Mouse (Mus musculus) stomach, embryonic 15.5 days (tissue): ENCODE measurements at regions not wholly inside any gene's neighbourhood (a gene's known extent, or its start where the extent isn't known, plus 50 kb on each side); places are given as distances from the start of the nearest gene placed in this dataset.
"Not testable (repeated sequence)": the region's sequence is repeated elsewhere in the genome, so short reads cannot be mapped to it uniquely, and the experiment has no call there.

Experiments
- ATAC-seq: fragments of 200-750 bp; cut with Nextera tagmentation; 2 replicates; pipeline ENCODE4 v1.8.0; 2017; ENCODE audit warnings: low read depth, moderate number of reproducible peaks, moderate TSS enrichment; ENCODE audit not compliant: insufficient read depth, low FRiP score
- H3K27ac ChIP-seq: fragments of 300-500 bp; sonication (generic); 2 replicates; pipeline ENCODE4 v1.5.1; 2015; ENCODE audit warnings: mild to moderate bottlenecking, inconsistent platforms
- H3K27me3 ChIP-seq: fragments of 300-500 bp; sonication (generic); replicated peaks from 2 replicates; pipeline ENCODE4 v1.6.1; 2015; ENCODE audit warnings: inconsistent platforms
- H3K36me3 ChIP-seq: fragments of 300-500 bp; sonication (generic); 2 replicates; pipeline ENCODE4 v1.6.1; 2015; ENCODE audit warnings: inconsistent platforms
- H3K4me1 ChIP-seq: fragments of 300-500 bp; sonication (generic); 2 replicates; pipeline ENCODE4 v1.6.1; 2015; ENCODE audit warnings: inconsistent platforms
- H3K4me2 ChIP-seq: fragments of 300-500 bp; sonication (generic); 2 replicates; pipeline ENCODE4 v1.6.1; 2015; ENCODE audit warnings: mild to moderate bottlenecking, inconsistent platforms
- H3K4me3 ChIP-seq: fragments of 300-500 bp; sonication (generic); replicated peaks from 2 replicates; pipeline ENCODE4 v1.5.1; 2015; ENCODE audit warnings: inconsistent platforms
- H3K9ac ChIP-seq: fragments of 300-500 bp; sonication (generic); 2 replicates; pipeline ENCODE4 v1.6.1; 2015; ENCODE audit warnings: inconsistent platforms
- H3K9me3 ChIP-seq: fragments of 300-500 bp; sonication (generic); 2 replicates; pipeline ENCODE4 v1.6.1; 2016; ENCODE audit warnings: inconsistent platforms
- WGBS: fragments of 180-500 bp; shearing (Covaris S2); methylation state at CpG from one replicate; pipeline ENCODE4 v1.1.7; 2015; 5-methylcytosine and 5-hydroxymethylcytosine counted together

- not testable (repeated sequence) for ATAC-seq, H3K4me1 ChIP-seq, H3K9me3 ChIP-seq, H3K9ac ChIP-seq, H3K4me2 ChIP-seq, H3K4me3 ChIP-seq, H3K27me3 ChIP-seq, H3K27ac ChIP-seq, H3K36me3 ChIP-seq
- 56% methylated on average over 5 of the region's 5 CpGs for WGBS
These were observed 189.2 kb upstream of the Rapgef5 start for GRCm38 (mm10) chr12:117327086-117327485.

DNA sequence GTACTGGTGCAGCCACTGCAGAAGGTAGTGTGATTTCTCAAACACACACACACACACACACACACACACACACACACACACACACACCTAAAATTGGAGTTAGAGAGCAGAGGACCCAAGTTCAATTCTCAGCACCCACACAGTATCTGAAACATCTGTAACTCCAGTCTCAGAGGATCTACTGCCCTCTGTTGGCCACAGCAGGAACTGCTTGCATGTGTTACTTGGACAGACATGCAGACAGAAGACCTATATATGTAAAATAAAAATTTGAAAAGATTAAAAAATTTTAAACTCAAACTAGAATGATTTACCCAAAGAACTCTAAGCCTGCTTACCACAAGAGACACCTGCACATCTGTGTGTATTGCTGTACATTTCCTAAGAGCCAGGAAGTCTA, 185.9 kb upstream of the Rapgef5 start:
- ATAC-seq, result no peak
- Histone ChIP-seq H3K36me3 (no peaks in the 10 kb centered on the region), H3K4me2 (no peak overlapping the region), H3K9ac (no peak overlapping the region), H3K4me3 (no peak overlapping the region), H3K27me3 (no peaks in the 10 kb centered on the region), H3K27ac (no peak overlapping the region), H3K9me3 (no peaks in the 10 kb centered on the region), H3K4me1 (no peaks in the 10 kb centered on the region)

DNA sequence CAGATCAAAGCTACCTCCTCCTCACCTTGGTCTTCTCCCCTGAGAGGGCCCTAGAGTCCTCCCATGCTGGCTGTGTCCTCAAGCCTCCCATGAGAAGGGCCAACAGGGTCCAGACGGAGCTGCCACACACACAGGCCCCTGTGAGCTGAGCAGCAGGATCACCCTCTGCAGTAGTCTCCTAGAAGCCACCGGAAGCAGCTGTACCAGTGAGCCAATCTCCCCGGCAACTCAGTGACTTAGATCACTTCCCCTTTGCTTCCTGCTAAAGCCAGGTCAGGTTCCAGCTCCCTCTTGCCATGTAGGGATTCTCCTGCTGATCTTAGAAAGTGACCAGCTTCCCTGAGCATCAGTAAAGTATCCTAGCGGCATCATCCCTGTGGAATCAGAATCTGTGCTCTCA, 179.4 kb upstream of the Rapgef5 start:
- ATAC-seq, result no peak

DNA sequence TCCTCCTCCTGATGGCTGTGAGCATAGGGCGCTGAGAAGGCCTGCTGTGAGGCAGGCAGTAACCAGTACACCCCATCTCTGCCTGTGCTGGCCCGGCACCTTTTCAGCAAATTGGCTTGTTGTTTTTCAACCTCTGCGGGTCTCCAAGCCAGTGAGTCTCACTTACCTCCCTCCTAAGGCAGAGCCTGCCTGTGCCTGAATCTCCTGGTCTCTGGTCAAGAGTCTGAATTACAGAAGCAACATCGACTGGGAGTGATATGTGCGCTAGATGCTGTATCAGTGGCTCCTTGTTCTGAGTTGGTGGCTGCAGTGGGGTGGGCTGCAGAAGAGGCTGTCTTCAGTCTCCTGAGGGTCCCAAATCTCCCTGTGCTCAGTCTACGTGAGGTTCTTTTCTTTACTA, 174.0 kb upstream of the Rapgef5 start:
- no peak overlapping the region for H3K4me3 ChIP-seq
- no peak overlapping the region for H3K27ac ChIP-seq

More for the DNA sequence above, 179.4 kb upstream of the Rapgef5 start:
- no peak overlapping the region for H3K9ac ChIP-seq
- H3K4me3 ChIP-seq, result no peak overlapping the region
- H3K4me2 ChIP-seq, result no peak overlapping the region
- H3K4me1 ChIP-seq, result no peaks in the 10 kb centered on the region
- H3K9me3 ChIP-seq, result no peaks in the 10 kb centered on the region
- no peaks in the 10 kb centered on the region for H3K36me3 ChIP-seq
- WGBS, result 56% methylated on average over 4 of the region's 4 CpGs
- no peak overlapping the region for H3K27ac ChIP-seq
- H3K27me3 ChIP-seq, result no peaks in the 10 kb centered on the region

DNA sequence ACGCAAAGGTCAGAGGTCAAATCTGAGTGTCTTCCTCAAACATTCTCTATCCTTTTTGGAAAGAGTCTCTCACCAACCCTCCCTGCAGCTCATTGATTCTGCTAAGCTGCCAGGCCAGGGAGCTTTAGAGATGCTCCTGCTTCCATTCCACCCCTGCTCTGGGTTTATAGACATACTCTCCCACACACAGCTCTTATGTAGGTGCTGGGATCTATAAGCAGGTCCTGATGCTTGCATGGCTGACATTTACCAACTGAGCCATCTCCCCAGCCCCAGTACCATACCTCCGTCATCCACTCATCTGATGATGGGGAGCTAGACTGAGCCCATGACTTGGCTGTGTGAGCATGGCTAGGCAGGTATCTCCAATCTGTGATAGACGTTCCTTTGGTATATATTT, 173.2 kb upstream of the Rapgef5 start:
- no peak overlapping the region for H3K9ac ChIP-seq
- H3K27ac ChIP-seq, result no peak overlapping the region
- ATAC-seq, result no peak
- H3K36me3 ChIP-seq, result no peaks in the 10 kb centered on the region
- WGBS, result 90% methylated on average over 3 of the region's 3 CpGs
- no peaks in the 10 kb centered on the region for H3K27me3 ChIP-seq
- no peak overlapping the region for H3K4me2 ChIP-seq
- no peaks in the 10 kb centered on the region for H3K9me3 ChIP-seq
- H3K4me1 ChIP-seq, result peaks cover 5% of the 10 kb centered on the region; the same call in 1 of the 2 replicates
- H3K4me3 ChIP-seq, result no peak overlapping the region

More for the DNA sequence above, 174.0 kb upstream of the Rapgef5 start:
- Histone ChIP-seq H3K36me3 (no peaks in the 10 kb centered on the region), H3K27me3 (no peaks in the 10 kb centered on the region), H3K4me1 (peaks cover 5% of the 10 kb centered on the region; the same call in 1 of the 2 replicates), H3K9me3 (no peaks in the 10 kb centered on the region), H3K9ac (no peak overlapping the region), H3K4me2 (no peak overlapping the region)
- 42% methylated on average over 6 of the region's 6 CpGs for WGBS
- no peak for ATAC-seq

- not testable (repeated sequence) for ATAC-seq
- WGBS, result 87% methylated on average over 5 of the region's 5 CpGs
These were observed 172.7 kb upstream of the Rapgef5 start for GRCm38 (mm10) chr12:117343605-117344004.

DNA sequence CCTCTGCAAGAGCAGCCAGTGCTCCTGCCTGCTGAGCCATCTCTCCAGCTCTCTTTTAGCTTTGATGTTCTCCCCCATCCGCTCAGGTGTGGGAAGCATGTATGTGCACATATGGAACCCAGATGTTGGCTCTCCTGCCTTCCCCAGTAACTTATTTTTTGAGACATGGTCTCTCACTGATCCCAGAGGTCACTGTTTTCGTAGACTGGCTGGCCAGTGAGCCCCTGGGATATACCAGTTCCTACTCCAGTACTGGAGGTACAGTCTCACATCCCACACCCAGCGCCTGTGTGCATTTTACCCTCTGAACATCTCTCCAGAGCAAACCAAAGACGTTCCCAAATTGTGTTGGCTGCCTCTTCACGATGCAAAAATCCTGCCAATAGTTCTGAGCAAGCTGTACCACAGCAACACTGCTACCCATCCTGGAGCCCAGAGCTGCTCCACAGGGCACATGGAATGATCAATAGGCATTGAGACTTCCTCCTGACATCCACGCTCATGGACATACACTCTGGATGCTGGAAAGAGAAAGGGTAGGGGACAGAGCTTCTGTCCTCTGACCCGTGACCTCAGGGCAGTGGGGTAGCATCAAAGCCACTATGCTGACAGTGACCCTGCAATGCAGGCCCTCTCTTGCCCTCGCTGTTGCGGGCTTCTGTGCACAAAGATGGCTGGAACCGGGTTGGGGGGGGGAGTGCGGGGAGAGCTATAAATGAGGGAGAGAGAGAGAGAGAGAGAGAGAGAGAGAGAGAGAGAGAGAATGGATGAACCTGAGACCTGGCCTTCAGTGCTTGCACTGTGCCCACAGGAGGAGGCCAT, 171.8 kb upstream of the Rapgef5 start:
- no peak overlapping the region for H3K9ac ChIP-seq
- H3K9me3 ChIP-seq, result no peaks in the 10 kb centered on the region
- no peak overlapping the region for H3K4me2 ChIP-seq
- no peaks in the 10 kb centered on the region for H3K36me3 ChIP-seq
- no peak overlapping the region for H3K4me3 ChIP-seq
- no peak overlapping the region for H3K27ac ChIP-seq
- no peaks in the 10 kb centered on the region for H3K27me3 ChIP-seq
- H3K4me1 ChIP-seq, result peaks cover 5% of the 10 kb centered on the region; the same call in 1 of the 2 replicates
- no peak for ATAC-seq
- WGBS, result 59% methylated on average over 11 of the region's 11 CpGs

More at GRCm38 (mm10) chr12:117343605-117344004, 172.7 kb upstream of the Rapgef5 start:
- not testable (repeated sequence) for H3K4me3 ChIP-seq, H3K27me3 ChIP-seq, H3K27ac ChIP-seq, H3K36me3 ChIP-seq, H3K4me1 ChIP-seq, H3K9ac ChIP-seq, H3K9me3 ChIP-seq, H3K4me2 ChIP-seq

GRCm38 (mm10) chr12:117345088-117345977, 170.9 kb upstream of the Rapgef5 start:
- Histone ChIP-seq H3K4me3 (no peak overlapping the region), H3K27me3 (no peaks in the 10 kb centered on the region), H3K9me3 (no peaks in the 10 kb centered on the region), H3K9ac (no peak overlapping the region), H3K4me1 (peaks cover 5% of the 10 kb centered on the region; the same call in 1 of the 2 replicates), H3K4me2 (peak overlapping the region; percentile 10; the same call in 1 of the 2 replicates), H3K36me3 (no peaks in the 10 kb centered on the region), H3K27ac (no peak overlapping the region)
- 27% methylated on average over 20 of the region's 20 CpGs for WGBS
- ATAC-seq, result peak; percentile 18; the same call in 1 of the 2 replicates

- Histone ChIP-seq H3K36me3 (no peaks in the 10 kb centered on the region), H3K4me2 (no peak overlapping the region), H3K9ac (no peak overlapping the region), H3K4me3 (no peak overlapping the region), H3K9me3 (no peaks in the 10 kb centered on the region), H3K27me3 (no peaks in the 10 kb centered on the region), H3K27ac (no peak overlapping the region), H3K4me1 (peaks cover 5% of the 10 kb centered on the region; the same call in 1 of the 2 replicates)
- ATAC-seq, result no peak
- 87% methylated on average over 2 of the region's 2 CpGs for whole genome bisulfite sequencing
These were observed 170.2 kb upstream of the Rapgef5 start for GRCm38 (mm10) chr12:117346091-117346490.

GRCm38 (mm10) chr12:117347135-117347534, 169.1 kb upstream of the Rapgef5 start:
- H3K36me3 ChIP-seq, result no peaks in the 10 kb centered on the region
- no peak overlapping the region for H3K4me3 ChIP-seq
- H3K27ac ChIP-seq, result no peak overlapping the region
- H3K27me3 ChIP-seq, result no peaks in the 10 kb centered on the region
- no peak for ATAC-seq
- H3K9ac ChIP-seq, result no peak overlapping the region
- WGBS, result 55% methylated on average over 3 of the region's 3 CpGs
- no peak overlapping the region for H3K4me2 ChIP-seq
- H3K9me3 ChIP-seq, result no peaks in the 10 kb centered on the region
- peaks cover 5% of the 10 kb centered on the region; the same call in 1 of the 2 replicates for H3K4me1 ChIP-seq

- no peak overlapping the region for H3K27ac ChIP-seq
- ATAC-seq, result no peak
- no peak overlapping the region for H3K9ac ChIP-seq
- H3K27me3 ChIP-seq, result no peaks in the 10 kb centered on the region
- WGBS, result 89% methylated on average over 3 of the region's 3 CpGs
- H3K4me1 ChIP-seq, result peaks cover 5% of the 10 kb centered on the region; the same call in 1 of the 2 replicates
- no peak overlapping the region for H3K4me2 ChIP-seq
- H3K4me3 ChIP-seq, result no peak overlapping the region
- H3K9me3 ChIP-seq, result no peaks in the 10 kb centered on the region
- no peaks in the 10 kb centered on the region for H3K36me3 ChIP-seq
These were observed 167.8 kb upstream of the Rapgef5 start for GRCm38 (mm10) chr12:117348516-117348915.

- Histone ChIP-seq H3K27me3 (no peaks in the 10 kb centered on the region), H3K4me2 (no peak overlapping the region), H3K9ac (no peak overlapping the region), H3K36me3 (no peaks in the 10 kb centered on the region), H3K9me3 (no peaks in the 10 kb centered on the region), H3K4me1 (no peaks in the 10 kb centered on the region), H3K4me3 (no peak overlapping the region), H3K27ac (no peak overlapping the region)
- no peak for ATAC-seq
- 11% methylated on average over 5 of the region's 5 CpGs for WGBS
These were observed 164.4 kb upstream of the Rapgef5 start for GRCm38 (mm10) chr12:117351900-117352299.
